Mouse (Mus musculus) hindbrain, embryonic 12.5 days (tissue): ENCODE data around the gene Tle2. TPM values are rescaled to one million over a fixed set of nuclear protein-coding genes. Genes with fewer than 3 reads are reported as not detected.
A peak's percentile ranks its signal among the peaks of the same experiment; 100 is the strongest.

Experiments used
- ATAC-seq: fragments of 200-750 bp; cut with Nextera tagmentation; 2 replicates; pipeline ENCODE4 v1.8.0; 2017; ENCODE audit warnings: moderate TSS enrichment; ENCODE audit not compliant: low FRiP score
- H3K27ac ChIP-seq: fragments of 300-500 bp; sonication (generic); 2 replicates; pipeline ENCODE4 v1.5.1; 2016; ENCODE audit warnings: mild to moderate bottlenecking
- H3K27me3 ChIP-seq: fragments of 300-500 bp; sonication (generic); 2 replicates; pipeline ENCODE4 v1.6.1; 2016; ENCODE audit warnings: mild to moderate bottlenecking
- H3K36me3 ChIP-seq: fragments of 300-500 bp; sonication (generic); 2 replicates; pipeline ENCODE4 v1.6.1; 2016; ENCODE audit warnings: mild to moderate bottlenecking
- H3K4me1 ChIP-seq: fragments of 300-500 bp; sonication (generic); 2 replicates; pipeline ENCODE4 v1.6.1; 2016
- H3K4me2 ChIP-seq: fragments of 300-500 bp; sonication (generic); replicated peaks from 2 replicates; pipeline ENCODE4 v1.6.1; 2016; ENCODE audit warnings: mild to moderate bottlenecking
- H3K4me3 ChIP-seq: fragments of 300-500 bp; sonication (generic); 2 replicates; pipeline ENCODE4 v1.5.1; 2016; ENCODE audit warnings: mild to moderate bottlenecking
- H3K9ac ChIP-seq: fragments of 300-500 bp; sonication (generic); 2 replicates; pipeline ENCODE4 v1.6.1; 2016; ENCODE audit warnings: mild to moderate bottlenecking, moderate library complexity
- H3K9me3 ChIP-seq: fragments of 300-500 bp; sonication (generic); replicated peaks from 2 replicates; pipeline ENCODE4 v1.6.1; 2016; ENCODE audit warnings: mild to moderate bottlenecking
- WGBS: fragments of 180-500 bp; shearing (Covaris S2); methylation state at CpG from one replicate; pipeline ENCODE4 v1.1.7; 2016; 5-methylcytosine and 5-hydroxymethylcytosine counted together
- polyA plus RNA-seq: library from polyadenylated mRNA; unstranded; fragments of >200 nt; fragmentation: Nextera tagmentation; extraction: Ambion mirVana; gene quantifications from 2 replicates; pipeline ENCODE4 v1.2.1, GENCODE M21; 2016

Tle2 gene
- polyA plus RNA-seq, 1 experiment from 2014 or later, result 30.6 TPM

DNA sequence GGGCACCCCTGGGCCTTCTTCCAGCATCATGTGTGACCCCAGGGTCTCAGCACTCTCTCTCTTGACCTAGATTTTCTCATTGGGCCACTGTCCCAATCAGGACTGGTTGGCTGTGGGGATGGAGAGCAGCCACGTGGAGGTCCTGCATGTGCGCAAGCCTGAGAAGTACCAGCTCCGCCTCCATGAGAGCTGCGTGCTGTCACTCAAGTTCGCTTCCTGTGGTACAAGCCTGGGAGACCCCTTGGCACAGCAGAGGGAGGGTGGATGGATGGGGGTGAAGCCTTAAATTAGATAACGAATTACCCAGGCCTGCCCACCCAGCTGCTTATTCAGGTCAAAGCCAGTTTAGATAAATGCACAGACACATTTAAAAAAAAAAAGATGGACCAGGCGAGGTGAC, 14.4 kb downstream of the Tle2 start:
- no peaks in the 10 kb centered on the region for H3K4me1 ChIP-seq
- H3K36me3 ChIP-seq, result peaks cover 6% of the 10 kb centered on the region; the same call in 1 of the 2 replicates
- no peak overlapping the region for H3K9ac ChIP-seq
- no peak overlapping the region for H3K27ac ChIP-seq
- ATAC-seq, result no peak
- peaks cover 76% of the 10 kb centered on the region for H3K27me3 ChIP-seq
- no peak overlapping the region for H3K4me2 ChIP-seq
- H3K4me3 ChIP-seq, result no peak overlapping the region
- WGBS, result 61% methylated on average over 7 of the region's 7 CpGs
- no peaks in the 10 kb centered on the region for H3K9me3 ChIP-seq

DNA sequence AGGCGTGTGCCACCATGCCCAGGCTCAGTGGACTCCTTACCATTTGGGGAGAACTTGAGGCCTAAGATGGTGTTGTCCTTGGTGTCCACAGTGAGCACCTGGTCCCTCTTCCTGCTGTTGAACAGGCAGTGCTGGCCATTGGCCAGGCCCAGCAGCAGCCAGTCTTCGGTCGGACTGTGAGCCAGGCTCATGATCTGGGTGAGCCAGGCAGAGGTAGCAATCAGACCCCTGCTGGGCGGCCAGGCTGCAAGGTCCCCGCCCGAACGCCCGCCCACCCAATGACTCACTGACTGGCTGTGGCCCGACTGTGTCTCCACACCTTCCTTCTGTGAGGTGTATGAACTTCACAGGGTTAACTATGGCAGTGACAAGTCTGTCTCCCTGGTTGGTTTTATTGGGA, 17.5 kb downstream of the Tle2 start:
- Histone ChIP-seq H3K36me3 (peaks cover 6% of the 10 kb centered on the region; the same call in 1 of the 2 replicates), H3K9ac (no peak overlapping the region), H3K9me3 (no peaks in the 10 kb centered on the region), H3K27ac (no peak overlapping the region), H3K27me3 (peaks cover 86% of the 10 kb centered on the region), H3K4me3 (no peak overlapping the region), H3K4me1 (peaks cover 19% of the 10 kb centered on the region), H3K4me2 (no peak overlapping the region)
- 75% methylated on average over 9 of the region's 9 CpGs for WGBS
- ATAC-seq, result no peak

DNA sequence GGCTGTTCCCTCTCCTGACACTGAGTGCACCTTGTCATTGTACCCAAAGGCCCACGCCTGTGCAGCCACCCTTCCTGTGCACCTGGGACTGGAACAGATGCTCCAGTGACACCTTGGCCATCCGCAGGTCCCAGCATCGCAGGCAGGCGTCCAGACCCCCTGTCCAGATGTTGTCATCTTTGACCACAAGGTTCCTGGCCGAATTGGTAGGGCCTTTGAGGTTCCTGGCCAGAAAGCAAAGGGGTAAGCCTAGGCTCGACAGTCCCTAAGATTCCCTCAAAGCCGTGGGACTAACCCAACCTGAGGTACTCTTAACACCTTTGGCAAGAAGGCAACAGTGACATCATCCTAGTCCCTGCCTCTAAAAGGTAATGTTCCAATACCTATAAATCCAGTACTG, 18.3 kb downstream of the Tle2 start:
- no peak for ATAC-seq
- Histone ChIP-seq H3K9ac (no peak overlapping the region), H3K36me3 (peaks cover 3% of the 10 kb centered on the region; the same call in 1 of the 2 replicates), H3K4me1 (peaks cover 27% of the 10 kb centered on the region), H3K4me3 (no peak overlapping the region), H3K9me3 (no peaks in the 10 kb centered on the region), H3K27me3 (peaks cover 86% of the 10 kb centered on the region), H3K4me2 (no peak overlapping the region), H3K27ac (no peak overlapping the region)
- WGBS, result 83% methylated on average over 7 of the region's 7 CpGs

DNA sequence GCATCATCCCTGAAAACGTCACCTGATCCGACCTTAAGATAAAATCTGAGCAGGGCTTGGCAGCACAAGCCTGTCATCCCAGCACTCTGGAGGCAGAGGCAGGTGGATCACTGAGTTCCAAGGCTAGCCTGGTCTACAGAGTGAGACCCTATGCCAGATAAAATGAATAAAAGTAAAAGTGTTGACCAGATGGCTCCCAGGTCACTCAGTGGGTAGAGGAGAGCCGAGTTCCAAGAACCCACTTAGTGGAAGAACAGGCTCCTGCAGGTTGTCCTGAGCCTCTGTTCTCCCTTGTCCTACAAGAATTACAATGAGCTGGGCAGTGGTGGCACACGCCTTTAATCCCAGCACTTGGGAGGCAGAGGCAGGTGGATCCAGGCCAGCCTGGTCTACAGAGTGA, 18.9 kb downstream of the Tle2 start:
- WGBS, result 74% methylated on average over 4 of the region's 4 CpGs
- Histone ChIP-seq H3K36me3 (no peaks in the 10 kb centered on the region), H3K9me3 (no peaks in the 10 kb centered on the region), H3K9ac (no peak overlapping the region), H3K27me3 (peaks cover 90% of the 10 kb centered on the region), H3K4me2 (no peak overlapping the region), H3K4me1 (peaks cover 32% of the 10 kb centered on the region), H3K4me3 (no peak overlapping the region), H3K27ac (no peak overlapping the region)
- no peak for ATAC-seq

DNA sequence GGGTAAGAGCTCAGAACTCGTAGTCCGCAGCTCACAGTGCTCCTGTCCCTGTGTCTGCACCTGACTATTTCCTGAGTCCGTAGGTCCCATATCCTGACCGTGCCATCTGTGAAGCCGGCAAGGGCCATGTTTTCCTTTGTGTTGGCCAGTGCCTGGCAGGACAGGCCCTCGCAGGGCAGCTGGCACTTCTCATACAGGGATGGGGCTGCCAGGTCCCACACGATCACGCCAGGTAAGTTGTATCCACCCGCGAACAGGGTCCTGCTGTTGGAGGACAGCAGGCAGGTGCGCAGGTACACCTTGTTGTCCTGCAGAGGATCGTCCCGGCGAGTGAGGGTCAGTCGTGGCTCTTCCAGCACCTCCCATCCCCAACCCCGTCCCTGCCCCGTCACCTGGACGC, 19.6 kb downstream of the Tle2 start:
- Histone ChIP-seq H3K4me3 (no peak overlapping the region), H3K36me3 (no peaks in the 10 kb centered on the region), H3K9me3 (no peaks in the 10 kb centered on the region), H3K27ac (no peak overlapping the region), H3K4me2 (no peak overlapping the region), H3K27me3 (peaks cover 94% of the 10 kb centered on the region), H3K4me1 (peaks cover 37% of the 10 kb centered on the region), H3K9ac (no peak overlapping the region)
- ATAC-seq, result no peak
- 76% methylated on average over 18 of the region's 18 CpGs for WGBS

DNA sequence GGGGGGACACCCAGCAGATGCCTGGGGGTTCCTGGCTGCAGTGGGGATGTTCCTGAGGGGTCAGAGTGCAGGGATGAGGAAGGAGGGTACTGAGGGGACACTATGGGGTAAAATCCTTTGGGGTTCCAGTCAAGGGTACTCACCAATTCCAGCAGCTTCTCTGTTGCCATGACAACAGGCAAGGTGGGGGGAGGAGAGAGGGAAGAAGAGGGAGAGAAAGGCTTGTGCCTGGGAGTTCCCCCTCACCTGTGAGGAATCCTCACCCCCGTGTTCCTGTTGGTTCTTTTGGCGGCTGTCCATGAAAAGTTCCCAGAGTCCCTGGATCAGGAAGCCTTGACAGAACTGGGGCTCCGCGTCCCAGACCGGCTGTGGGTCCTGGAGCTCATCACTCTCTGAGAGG, 21.2 kb downstream of the Tle2 start:
- Histone ChIP-seq H3K9ac (no peak overlapping the region; the same call in 1 of the 2 replicates), H3K4me2 (0 out of 2 replicates have a peak overlapping the region, but pooled peaks have one; percentile 41)

DNA sequence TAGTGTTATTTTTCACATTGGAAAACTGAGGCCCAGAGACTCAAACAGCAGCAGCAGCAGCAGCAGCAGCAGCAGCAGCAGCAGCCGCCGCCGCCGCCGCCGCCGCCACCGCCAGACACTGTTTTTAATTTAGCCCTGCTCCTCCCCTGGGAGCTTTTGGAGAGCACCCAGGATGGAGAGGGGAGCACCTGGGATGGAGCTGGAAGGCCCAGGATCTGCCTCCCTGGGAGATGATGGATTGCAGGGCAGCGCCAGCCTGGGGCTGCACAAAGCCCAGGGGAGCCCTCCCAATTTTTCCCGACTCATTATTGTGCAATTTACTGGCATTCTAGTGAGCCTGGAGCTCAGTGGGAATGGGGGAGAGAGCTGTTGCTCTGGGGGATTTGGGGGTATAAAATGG, 22.2 kb downstream of the Tle2 start:
- H3K4me1 ChIP-seq, result peaks cover 47% of the 10 kb centered on the region
- WGBS, result 4% methylated on average over 10 of the region's 10 CpGs
- ATAC-seq, result peak; percentile 12
- H3K9me3 ChIP-seq, result no peaks in the 10 kb centered on the region
- peak overlapping the region; percentile 41 for H3K4me2 ChIP-seq
- H3K27me3 ChIP-seq, result peaks cover 87% of the 10 kb centered on the region
- no peaks in the 10 kb centered on the region for H3K36me3 ChIP-seq
- H3K27ac ChIP-seq, result peak overlapping the region; percentile 79
- H3K9ac ChIP-seq, result peak overlapping the region; percentile 32; the same call in 1 of the 2 replicates
- no peak overlapping the region; the same call in 1 of the 2 replicates for H3K4me3 ChIP-seq

More for the DNA sequence above, 21.2 kb downstream of the Tle2 start:
- Histone ChIP-seq H3K27ac (no peak overlapping the region), H3K9me3 (no peaks in the 10 kb centered on the region), H3K4me3 (no peak overlapping the region), H3K36me3 (no peaks in the 10 kb centered on the region), H3K27me3 (peaks cover 92% of the 10 kb centered on the region), H3K4me1 (peaks cover 38% of the 10 kb centered on the region)
- ATAC-seq, result no peak
- WGBS, result 38% methylated on average over 5 of the region's 5 CpGs

DNA sequence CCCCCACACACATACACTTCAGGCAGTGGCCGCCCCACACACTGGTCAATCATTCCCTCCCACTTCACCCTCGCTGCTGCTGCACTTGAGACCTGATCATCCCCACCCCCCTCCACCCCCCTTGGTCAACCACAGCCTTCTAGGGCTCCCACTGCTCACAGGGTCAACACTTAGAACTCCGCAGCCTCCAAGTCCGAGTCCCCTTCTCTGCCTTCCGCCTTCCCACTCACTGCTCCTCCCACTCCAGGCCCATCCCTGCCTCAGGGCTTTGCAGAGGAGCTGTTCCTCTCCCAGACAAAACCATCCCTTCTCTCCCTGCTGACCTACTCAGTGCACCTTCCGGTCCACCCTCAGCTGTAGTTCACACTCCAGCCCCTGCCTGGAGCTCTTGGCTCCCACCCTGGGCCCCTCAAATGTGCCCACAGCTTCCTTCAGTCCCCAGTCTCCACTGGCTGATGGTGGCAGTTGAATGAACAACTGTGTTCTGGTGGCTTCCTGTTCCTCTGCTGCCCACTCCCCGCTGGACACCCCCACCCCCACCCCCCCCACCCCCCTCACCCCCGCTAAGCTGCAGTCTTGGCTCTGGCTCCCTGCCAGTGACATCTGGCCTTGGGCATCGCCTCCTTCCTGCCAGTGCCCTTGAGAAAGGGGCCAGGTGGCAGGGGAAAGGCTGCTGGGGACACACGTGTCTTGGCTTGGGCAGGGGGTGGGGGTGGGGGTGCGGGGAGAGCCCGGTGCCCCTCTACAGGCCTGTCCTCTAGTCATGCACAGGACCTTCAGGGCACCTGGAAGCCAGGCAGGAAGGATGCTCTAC, 23.0 kb downstream of the Tle2 start:
- no peaks in the 10 kb centered on the region for H3K9me3 ChIP-seq
- peaks cover 51% of the 10 kb centered on the region for H3K4me1 ChIP-seq
- peak; percentile 21 for ATAC-seq
- peaks cover 84% of the 10 kb centered on the region for H3K27me3 ChIP-seq
- peak overlapping the region; percentile 41 for H3K4me2 ChIP-seq
- no peak overlapping the region for H3K4me3 ChIP-seq
- H3K36me3 ChIP-seq, result no peaks in the 10 kb centered on the region
- peak overlapping the region; percentile 28 for H3K9ac ChIP-seq
- peak overlapping the region; percentile 79 for H3K27ac ChIP-seq
- 3% methylated on average over 12 of the region's 12 CpGs for WGBS

DNA sequence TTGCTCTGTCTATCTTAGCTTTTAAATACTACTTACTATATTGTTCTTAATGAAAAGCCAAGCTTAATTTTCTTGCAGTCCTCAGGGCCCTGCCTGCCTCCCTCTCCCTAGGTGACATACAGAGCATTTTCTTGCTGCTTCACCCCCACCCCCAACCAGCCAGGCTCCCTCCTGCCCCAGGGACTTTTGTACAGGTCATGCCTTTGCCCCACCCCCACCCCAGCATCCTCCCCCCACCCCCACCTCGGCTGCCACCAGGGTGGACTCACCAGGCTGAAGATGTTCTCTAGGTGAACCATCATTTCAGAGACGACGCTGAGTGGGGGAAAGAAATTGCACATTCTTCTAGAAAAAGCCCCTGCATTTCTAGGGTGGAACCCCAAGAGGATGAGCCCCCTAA, 24.0 kb downstream of the Tle2 start:
- Histone ChIP-seq H3K36me3 (no peaks in the 10 kb centered on the region), H3K9ac (no peak overlapping the region), H3K4me3 (no peak overlapping the region), H3K9me3 (no peaks in the 10 kb centered on the region), H3K4me2 (no peak overlapping the region), H3K27ac (no peak overlapping the region), H3K27me3 (peaks cover 74% of the 10 kb centered on the region), H3K4me1 (peaks cover 55% of the 10 kb centered on the region)
- 29% methylated on average over 3 of the region's 3 CpGs for WGBS
- no peak for ATAC-seq

DNA sequence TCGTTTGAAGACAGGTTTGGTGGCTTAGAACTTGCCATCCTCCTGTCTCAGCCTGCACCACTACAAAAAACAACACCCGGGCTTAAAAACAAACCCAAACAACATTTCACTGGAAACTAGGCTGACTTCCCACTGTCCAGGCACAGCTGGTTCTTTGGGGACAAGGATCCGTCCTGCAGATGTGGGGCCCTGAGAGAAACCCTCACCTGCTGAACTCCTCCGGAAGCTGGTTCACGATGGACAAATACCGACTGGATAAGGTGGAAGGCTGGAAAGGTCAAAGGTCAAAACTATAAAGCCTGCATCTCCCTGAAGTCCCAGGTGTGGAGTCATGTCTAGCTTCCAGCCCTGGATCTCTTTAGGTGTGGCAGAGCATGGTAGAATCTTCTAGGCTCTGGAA, 24.5 kb downstream of the Tle2 start:
- WGBS, result 50% methylated on average over 6 of the region's 6 CpGs
- H3K4me2 ChIP-seq, result no peak overlapping the region
- H3K27ac ChIP-seq, result no peak overlapping the region
- H3K4me1 ChIP-seq, result peaks cover 55% of the 10 kb centered on the region
- no peak overlapping the region for H3K9ac ChIP-seq
- no peaks in the 10 kb centered on the region for H3K36me3 ChIP-seq
- no peaks in the 10 kb centered on the region for H3K9me3 ChIP-seq
- no peak overlapping the region for H3K4me3 ChIP-seq
- H3K27me3 ChIP-seq, result peaks cover 69% of the 10 kb centered on the region
- ATAC-seq, result no peak

DNA sequence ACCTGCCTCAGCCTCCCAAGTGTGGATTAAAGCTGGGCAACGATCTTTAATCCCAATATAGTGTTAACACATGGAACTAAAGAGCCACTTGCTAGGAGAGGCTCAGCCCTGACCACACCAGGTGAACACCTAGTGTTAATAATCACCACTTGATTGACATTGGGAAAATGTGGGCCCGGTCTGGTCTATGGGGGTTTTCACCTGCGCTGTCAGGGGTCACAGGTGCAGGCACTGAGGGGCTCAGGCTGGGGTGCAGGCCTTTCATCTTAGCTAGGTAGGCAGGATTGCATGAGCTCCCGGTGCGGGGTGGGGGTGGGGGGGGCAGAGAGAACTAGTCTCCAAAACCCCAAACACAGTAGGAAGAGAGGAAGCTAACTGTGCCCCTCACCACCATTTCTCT, 25.3 kb downstream of the Tle2 start:
- Histone ChIP-seq H3K4me3 (no peak overlapping the region), H3K27me3 (peaks cover 62% of the 10 kb centered on the region), H3K27ac (no peak overlapping the region), H3K9ac (no peak overlapping the region), H3K36me3 (no peaks in the 10 kb centered on the region), H3K4me2 (no peak overlapping the region), H3K9me3 (no peaks in the 10 kb centered on the region), H3K4me1 (peaks cover 56% of the 10 kb centered on the region)
- no peak for ATAC-seq
- 71% methylated on average over 5 of the region's 5 CpGs for WGBS

DNA sequence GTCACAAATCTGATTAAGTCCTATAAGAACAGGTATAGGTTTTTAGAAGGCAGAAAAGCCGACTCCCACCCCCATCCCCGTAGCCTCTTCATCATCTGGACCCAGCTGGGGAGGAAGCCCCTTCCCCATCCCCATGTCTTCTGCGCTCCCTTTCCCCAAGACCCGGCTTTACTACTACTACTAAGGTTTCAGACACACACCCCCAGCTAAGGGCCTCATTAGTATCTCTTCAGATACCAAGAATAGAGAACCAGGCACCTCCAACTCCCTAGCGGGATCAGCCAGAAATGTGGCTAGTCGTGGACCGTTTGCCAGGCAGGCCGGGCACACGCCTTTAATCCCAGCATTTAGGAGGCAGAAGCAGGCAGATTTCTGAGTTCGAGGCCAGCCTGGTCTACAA, 25.7 kb downstream of the Tle2 start:
- no peak for ATAC-seq
- Histone ChIP-seq H3K4me1 (peaks cover 59% of the 10 kb centered on the region), H3K27ac (no peak overlapping the region), H3K36me3 (no peaks in the 10 kb centered on the region), H3K4me2 (no peak overlapping the region), H3K9me3 (no peaks in the 10 kb centered on the region), H3K4me3 (no peak overlapping the region), H3K9ac (no peak overlapping the region), H3K27me3 (peaks cover 57% of the 10 kb centered on the region)
- WGBS, result 49% methylated on average over 10 of the region's 10 CpGs

DNA sequence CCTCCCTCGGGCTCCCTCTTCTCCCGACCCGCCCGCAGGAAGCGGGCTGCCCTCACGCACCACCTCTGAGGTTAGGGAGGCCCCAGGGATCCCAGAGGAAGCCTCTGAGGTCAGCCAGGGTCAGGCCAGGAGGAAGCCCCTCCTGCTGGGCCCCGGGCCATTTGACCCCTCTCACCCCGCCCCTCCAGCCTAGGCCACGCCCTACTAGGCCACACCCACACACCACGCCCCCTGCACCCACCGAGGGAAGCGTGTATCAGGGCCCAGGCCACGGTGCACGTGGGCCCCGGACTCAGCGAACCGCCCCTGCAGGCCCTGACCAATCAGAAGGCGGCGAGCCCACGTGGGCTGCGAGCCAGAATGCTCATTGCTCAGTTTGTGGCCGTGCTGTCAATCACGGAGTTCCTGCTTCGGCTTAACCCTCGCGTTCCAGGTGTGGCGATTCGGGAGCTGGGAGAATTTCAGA, 26.4 kb downstream of the Tle2 start, which contains the start of gene Tle6:
Tle6 (minus strand) TSS at position 336 of the 466 bp plus-strand sequence.
- peak within 1 kb of the TSS; percentile 46 for H3K4me2 ChIP-seq
- H3K27ac ChIP-seq, result 0 out of 2 replicates have a peak within 1 kb of the TSS, but pooled peaks have one; percentile 30
- H3K4me3 ChIP-seq, result peak within 1 kb of the TSS; percentile 18
- no peaks in the 10 kb centered on the region for H3K36me3 ChIP-seq
- ATAC-seq, result peak; percentile 80
- H3K27me3 ChIP-seq, result peaks cover 50% of the 10 kb centered on the region
- WGBS, result under 1% methylated on average over 28 of the region's 28 CpGs
- H3K9ac ChIP-seq, result peak within 1 kb of the TSS; percentile 43; the same call in 1 of the 2 replicates
- H3K4me1 ChIP-seq, result peaks cover 57% of the 10 kb centered on the region
- H3K9me3 ChIP-seq, result no peaks in the 10 kb centered on the region
